Mouse (Mus musculus) neutrophil, adult 5-6 weeks (primary cell): ENCODE data around the gene Btbd9. TPM values are rescaled to one million over a fixed set of nuclear protein-coding genes. Genes with fewer than 3 reads are reported as not detected.

Experiments used
- ATAC-seq: fragments of 151-379, 151-347 bp; 2 replicates; pipeline ENCODE4 v1.8.0; 2017; ENCODE audit warnings: mild to moderate bottlenecking, moderate TSS enrichment; ENCODE audit not compliant: insufficient number of reproducible peaks, poor library complexity, low FRiP score, severe bottlenecking; ENCODE audit errors: extremely low read depth
- total RNA-seq: library from RNA; stranded (forward); fragments of 200-1000 nt; gene quantifications from 2 replicates; pipeline ENCODE4 v1.2.3, GENCODE M21; 2017

Gene Btbd9
- total RNA-seq, 1 experiment from 2014 or later, result 37.0 TPM

DNA sequence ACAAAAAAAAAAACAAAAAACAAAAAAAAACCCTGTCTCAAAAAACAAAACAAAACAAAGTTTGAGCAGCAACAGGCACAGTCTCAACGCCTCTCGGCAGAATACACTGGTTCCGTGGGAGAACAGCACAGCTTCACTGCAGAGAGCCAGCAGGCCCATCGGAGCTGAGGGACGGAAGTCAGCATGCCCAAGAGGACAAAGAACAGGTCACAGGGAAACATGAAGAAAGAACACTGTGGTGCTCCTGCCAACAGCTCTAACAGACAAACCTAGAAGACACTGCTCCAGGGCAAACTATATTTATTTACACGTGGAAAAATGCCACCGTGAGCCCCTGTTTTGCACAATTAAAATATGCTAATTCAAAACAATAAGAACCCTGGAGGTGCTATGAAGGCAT lies 11.3 kb downstream of the Btbd9 start:
- ATAC-seq, result no peak

DNA sequence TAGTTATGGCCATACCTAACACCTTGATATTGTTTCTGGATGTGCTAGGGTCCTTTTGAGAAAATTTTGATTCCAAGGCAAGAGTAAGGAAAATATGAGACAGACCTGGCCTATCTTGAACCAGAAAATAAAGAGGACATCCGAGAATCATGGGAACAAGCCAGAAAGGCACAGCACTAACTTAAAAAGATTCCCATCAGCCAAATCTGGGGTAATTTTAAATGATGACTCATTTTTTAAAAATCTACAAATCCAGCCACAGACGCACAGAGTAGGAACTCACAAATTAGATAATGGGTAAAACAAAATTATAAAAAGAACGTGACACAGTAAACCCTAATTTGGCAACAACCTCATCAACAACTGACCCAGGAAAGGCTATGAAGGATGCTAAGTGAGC lies 11.9 kb downstream of the Btbd9 start:
- ATAC-seq, result no peak

DNA sequence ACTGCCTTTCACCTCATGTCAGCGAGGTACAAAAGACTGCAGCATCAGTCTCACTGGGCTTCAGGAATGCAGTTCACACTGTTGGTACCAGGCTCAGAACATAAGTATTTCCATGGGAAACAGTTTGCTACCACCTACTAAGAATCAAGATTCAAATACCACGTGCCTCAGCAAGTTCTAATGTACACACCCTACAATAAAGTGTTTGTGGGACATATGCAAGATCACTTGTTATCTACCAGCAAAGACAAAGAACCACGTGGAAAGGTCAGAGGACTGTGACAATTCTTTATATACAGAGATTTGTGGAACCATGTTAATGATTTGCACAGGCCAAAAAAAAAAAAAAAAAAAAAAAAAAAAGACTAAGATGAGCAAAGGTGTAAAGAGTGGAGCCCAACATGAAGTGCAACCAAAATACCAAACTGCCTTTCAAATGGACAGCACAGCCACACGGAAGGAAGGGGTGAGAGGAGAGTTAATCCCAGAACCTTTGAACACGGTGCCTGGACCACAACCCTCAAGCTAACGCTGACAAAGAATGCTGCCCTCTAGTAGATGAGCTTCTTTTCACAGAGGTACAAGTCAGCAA lies 12.7 kb downstream of the Btbd9 start:
- ATAC-seq, result no peak

DNA sequence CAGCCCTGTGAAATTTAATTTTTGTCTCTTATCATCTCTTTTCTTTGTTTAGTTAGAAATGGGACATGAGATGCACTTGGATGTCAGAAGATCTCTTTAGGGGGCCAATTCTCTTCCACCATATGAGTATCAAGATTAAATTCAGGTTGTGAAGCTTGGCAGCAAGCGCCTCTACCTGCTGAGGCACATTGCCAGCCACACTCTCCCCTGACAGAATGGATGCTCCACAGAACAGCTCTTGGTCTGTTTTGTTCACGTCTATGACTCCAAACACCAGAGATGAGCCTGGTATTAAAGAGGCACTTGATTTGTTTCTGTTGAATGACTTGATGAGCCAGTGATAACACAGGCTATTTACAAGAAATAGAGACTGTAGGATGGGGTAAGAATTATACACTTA lies 13.5 kb downstream of the Btbd9 start:
- ATAC-seq, result no peak

DNA sequence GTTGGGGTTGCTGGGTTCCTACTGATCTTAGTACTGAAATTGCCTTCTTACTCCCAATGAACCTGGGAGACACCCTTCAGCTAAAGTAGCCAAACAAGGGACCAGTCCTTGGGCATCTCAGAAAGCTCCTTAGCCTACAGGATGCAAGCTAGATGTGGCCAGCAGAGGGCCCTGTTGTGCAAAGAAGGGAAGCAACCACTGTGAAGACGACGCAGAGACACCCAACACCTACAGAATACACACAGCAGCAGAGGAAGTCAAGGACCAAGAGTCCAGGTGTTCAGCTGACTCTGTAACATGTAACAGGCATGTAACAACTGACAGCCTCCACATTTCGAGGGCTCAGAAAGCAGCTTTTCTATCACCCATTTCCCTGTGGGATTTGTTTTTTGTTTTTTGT lies 16.8 kb downstream of the Btbd9 start:
- ATAC-seq, result peak; percentile 90

DNA sequence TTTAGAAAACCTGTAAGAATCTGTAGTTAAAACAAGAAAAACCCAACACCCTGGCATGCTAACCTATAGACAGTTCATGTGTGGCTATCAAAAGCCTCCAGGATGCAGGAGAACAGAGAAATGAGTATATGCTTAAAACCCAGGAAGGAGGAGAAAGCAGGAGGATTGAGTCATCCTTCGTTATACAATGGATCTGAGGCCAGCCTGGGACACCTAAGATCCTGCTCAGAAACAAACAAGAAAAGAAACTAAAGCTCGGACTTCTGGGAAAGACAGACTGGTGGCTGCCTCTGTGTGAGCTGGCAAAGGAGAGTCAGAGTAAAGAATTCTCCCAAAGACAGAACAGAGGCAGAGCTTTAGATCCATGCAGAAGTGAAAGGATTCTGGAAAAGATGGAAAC lies 17.7 kb downstream of the Btbd9 start:
- ATAC-seq, result no peak

DNA sequence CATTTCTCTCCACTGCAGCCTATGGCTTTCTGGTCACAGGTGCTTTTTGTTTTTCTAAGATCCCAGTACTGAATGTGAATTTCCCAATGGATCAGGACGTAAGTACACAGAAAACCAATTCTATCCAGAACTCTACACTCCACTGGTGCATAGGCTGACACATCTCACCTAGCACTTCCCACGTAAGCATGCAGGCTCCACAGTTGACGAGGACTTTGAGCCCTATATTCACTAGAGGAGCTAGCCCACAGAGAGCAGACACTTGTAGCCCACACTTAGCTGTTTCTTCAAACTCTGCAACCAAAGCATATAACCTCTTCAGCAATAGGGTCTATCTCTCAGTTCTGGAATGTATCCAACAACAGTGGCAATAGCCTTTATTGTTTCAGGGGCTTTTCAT lies 19.8 kb downstream of the Btbd9 start:
- no peak for ATAC-seq

DNA sequence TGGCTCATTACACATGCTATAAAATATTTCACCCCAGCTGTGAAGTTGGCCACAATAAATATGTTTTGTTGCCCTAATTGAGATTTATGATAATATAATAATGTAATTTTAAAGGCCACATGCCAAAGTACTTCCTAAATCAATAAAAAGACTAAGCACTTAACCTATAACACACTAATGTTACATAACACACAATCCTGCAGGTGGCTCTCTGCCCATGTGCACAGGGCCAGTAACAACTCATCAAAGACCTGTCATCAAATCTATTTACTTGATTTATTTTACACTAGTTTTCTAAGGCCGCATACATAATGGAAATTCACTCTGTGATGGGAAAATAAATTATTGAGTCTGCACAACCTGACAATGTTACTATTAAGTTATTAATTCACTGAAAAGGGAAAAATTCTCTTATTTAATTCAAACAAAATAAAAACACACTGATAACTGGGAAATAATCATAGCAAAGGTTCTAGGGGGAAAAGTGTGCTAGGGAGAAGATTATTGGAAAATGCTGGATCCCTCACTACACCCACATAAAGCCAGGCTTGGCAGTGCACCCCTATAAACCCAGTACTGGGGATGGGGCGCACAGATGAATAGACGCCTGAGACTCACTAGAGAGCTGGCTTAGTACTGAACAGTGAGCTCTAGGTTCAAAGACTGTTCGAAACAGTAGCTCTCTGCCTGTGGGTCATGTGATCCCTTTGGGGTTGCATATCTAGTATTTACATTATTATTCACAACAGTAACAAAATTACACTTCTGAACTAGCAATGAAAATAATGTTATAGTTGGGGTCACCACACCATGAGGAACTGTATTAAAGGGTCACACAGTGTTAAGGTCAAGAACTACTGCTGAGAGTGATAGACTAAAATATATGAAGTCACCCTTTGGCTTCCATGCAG lies 23.0 kb downstream of the Btbd9 start:
- ATAC-seq, result no peak

DNA sequence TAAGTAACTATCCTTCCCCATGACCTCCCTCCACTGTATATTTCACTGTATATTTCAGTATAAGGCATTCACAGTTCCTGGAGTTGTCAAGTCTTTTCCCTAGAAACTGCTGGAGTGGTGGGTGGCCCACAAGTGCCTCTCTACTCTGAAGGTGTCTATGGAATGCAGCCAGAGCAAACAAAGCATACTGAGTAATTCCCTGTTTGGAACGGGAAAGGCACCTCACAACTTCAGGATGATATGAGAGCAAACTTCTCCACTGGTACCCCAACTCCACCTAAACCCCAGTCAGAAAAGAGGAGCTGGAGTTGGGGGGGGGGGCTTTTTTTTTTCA lies 25.5 kb downstream of the Btbd9 start:
- ATAC-seq, result no peak

DNA sequence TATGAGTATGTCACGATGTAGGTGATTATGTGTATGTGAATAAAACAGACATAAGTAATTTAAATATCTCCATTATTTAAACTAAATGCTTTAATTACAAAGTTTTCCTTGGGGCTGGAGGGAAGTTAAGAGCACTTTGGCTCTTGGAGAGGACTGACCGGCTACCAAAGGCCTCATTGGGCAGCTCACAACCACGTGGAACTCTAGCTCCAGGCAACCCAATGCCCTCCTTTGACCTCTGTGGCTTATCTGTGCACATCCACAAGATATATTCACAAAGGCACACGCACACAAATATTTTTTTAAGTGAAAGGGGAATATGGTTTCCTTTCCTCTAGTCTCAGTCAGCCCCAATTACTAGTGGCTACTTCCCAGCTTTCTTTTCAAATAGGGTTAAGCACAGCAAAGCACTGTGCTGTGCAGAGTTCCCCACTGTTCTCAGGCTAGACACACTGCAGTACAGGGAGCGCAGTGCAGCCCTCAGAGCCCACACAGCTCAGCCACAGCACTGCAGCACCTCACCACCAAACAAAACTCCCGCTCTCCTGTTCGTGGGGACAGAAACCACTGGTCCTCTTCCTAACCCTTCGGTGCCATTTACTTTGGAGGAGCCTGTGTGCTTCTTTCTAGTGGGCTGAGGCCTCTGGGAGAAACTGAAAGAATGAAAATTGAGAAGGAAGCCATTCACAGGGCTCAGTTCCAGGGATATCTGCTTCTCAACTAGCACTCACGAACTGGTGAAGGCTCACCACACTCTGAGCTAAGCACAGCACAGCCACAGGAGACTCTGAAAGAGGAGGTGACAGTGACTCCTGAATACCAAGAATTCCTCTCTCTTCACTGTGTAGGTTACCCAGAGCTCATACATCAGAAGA lies 26.2 kb downstream of the Btbd9 start:
- no peak for ATAC-seq

DNA sequence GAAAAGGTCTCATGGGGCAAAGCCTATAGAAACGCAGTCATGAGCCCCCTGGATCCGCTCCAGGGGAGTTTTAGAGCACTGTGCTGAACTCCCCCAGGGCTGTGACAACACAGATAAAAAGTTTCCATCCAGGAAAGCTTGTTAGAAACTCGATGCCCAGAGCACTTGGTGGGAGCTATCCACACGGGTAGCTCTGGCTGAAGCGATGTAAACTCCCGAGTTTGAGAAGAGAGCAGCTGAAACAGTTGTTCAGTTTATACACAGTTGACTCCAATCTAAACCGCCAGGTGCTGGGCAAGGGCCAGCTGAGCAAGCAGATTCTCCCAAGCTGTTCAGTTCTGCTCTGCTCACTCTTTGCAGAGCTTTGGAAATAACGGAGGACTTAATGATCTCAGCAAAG lies 37.2 kb downstream of the Btbd9 start:
- no peak for ATAC-seq

DNA sequence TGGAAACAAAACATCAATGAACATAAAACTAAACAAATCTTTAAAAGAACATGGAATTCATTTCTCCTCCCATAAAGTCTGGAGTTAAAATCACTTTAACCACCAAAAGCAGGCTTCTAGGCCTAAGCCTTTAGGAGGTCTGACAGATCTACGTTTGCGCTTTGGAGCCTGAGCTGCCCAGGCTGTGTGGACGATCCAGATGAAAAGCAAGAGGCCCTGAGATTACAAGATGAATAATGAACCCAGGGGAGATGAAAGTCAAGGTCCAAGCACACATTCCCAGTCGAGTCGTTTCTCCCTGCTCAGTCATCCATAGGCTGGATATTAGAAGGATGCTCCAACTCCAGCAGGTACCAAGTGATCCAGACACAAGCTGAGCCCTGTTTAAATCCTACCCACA lies 39.6 kb downstream of the Btbd9 start:
- no peak for ATAC-seq

DNA sequence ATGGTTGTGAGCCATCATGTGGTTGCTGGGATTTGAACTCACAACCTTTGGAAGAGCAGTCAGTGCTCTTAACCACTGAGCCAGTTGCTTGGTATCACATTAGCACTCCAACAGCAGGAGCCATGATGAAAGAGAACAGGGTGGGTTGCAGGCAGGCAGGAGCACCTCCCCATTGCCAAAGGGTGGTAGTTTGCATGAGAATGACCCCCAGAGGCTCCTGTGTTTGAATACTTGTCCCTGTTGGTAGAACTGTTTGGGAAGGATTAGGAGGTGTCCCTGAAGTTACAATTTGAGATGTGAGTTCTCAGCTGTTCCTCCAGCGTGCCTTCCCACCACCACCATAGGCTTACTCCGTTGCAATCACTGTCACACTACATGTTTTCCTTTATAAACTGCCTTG lies 43.2 kb downstream of the Btbd9 start:
- ATAC-seq, result no peak

DNA sequence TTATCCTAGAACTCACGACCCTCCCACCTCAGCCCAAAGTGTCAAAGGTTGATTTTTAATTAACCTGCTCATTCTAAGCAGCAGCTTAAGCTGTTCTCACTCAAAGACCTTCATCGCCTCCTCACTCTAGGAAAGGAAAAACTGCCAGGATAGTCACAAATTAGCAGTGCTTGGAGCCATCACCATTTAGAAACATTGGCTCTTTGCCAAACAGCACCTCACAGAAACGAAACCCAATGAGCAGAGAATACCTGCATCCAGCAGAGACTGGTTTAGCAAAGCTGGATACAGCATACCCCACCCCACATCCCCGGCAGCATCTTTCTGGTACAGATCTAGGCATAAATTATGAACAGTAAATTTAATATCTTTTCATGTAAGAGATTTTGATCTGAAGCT lies 45.7 kb downstream of the Btbd9 start:
- no peak for ATAC-seq

DNA sequence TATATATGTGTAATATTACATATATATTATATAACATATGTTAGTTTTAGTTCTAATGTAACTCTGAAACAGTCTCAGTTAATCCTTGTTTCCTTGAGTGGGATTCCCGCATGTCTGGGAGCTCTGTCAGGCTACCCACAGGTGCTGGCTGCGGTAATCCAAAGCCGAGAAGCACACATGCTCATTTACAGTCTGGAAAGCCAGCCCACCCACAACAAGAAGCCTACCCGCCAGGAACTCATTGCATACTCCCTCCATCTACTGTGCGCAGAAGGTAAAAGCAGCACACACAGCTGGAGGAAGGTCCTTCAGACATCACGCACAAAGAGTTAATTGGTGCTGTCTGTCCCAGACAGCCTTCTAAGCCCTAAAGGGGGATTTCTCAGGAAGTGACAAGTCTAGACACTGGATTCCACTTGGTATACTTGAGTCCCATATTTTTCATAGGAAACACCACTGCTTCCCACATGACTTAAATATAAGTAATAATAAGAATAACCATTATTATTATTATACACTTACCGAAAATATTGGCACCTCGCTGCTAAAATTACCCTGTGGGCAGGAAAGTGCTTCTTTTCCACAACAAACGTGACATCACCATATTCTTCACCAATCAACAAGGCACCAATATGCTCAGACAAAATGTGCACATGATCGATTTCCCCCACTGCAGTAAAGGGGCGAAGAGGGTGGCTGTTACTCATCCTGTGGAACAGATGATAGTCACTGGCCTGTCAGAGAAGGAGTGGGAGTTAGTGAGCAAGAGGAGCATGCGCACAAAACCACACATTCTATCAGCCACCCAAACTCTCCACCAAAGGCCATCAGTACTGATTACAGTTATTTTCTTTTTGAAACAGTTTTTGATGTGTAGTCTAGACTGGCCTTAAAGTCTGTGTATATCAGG lies 46.4 kb downstream of the Btbd9 start:
- ATAC-seq, result no peak

DNA sequence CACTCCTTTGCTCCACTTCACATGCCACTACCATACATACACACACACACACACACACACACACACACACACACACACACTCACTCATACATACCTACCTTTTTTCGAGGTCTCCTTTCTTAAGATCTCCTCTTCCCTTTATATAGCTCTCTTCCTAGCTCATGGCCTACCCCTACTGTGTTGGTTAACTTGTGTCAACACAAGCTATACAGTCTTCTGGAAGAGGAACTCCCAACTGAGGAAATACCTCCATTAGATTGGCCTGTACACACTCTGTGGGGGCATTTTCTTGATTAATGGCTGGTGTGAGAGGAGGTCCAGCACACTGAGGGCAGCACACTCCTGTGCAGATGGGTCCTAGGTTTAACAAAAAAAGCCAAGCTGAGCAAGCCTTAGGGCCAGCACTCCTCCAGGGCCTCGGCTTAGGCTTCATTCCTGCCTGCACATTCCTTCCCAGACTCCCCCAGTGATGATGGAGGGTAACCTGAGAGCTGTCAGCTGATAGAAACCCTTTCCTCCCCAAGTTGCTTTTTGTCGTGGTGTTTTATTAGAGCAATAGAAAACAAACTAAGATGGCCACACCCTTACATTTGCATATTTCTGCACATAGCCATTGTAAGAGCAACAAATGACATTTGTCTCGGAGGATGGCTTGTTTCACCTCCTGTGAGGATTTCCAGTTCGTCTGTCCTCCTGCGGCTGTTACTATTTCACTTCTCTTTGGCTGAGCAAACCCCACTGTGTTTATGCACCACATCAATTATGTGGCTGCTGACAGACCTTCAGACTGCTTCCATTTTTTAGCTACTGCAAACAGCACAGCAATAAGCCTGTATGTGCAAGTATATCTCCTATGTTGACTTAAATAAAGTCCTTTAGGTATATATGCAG lies 50.6 kb downstream of the Btbd9 start:
- no peak for ATAC-seq

DNA sequence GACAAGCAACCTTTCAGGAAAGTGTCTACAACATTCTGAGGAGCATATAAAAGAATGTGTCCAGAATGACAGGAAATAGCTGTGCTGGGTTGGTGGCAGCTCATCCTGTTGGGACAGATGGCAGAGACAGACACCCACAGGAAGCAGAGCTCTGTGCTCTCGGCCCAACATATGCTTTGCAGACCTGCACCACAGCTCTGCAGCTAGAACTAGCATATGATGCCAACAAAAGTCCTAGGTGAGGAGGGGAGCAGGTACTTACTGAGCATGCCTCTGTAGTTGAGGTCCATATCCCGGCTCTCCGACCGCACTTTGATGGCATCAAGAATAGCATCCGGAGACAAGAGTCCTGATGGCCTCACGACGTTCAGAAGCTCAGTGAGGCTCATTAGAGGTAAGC lies 51.8 kb downstream of the Btbd9 start:
- ATAC-seq, result no peak

DNA sequence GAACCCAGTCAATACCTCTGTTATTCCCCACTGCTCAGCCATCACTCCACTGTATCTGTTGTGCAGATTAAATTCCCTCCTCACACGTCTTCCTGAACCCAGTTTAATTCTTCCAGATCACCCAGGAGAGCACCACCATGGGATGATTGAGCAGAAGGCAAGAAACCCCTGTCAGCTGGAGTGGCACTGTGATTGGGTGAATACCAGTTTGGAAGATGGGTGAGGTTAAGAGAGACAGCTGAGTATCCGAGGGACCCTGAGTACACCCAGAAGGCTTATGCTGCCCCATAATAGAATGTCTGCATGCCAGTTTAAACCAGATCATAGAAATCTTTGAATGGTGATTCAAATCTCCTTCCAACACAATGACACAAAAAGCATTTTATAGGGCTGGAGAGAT lies 52.5 kb downstream of the Btbd9 start:
- no peak for ATAC-seq
